Mouse (Mus musculus): ENCODE results near the gene Elane. TPM values are rescaled to one million over a fixed set of nuclear protein-coding genes. Genes with fewer than 3 reads are reported as not detected.

Elane gene
- total RNA-seq (2021) = not detected
- long read RNA-seq, experiment 1 = 0 reads
- long read RNA-seq, experiment 2 = 0 reads

GRCm38 (mm10) chr10:79886054-79886453, at the start of gene Elane:
Gene Elane (plus strand): TSS chr10:79886247.
- intact Hi-C loops (cut with DNase I) = no loop called here
- DNase-seq = no peak

- no peak for DNase-seq
- intact Hi-C loops (cut with DNase I) = loop anchor here (5.0 kb wide), 1 partner anchor 115 kb away; no protein-coding TSS in a partner anchor
These were observed 49.1 kb upstream of the Elane start for GRCm38 (mm10) chr10:79836918-79837317.

- DNase-seq = no peak
These were observed 47.9 kb upstream of the Elane start for GRCm38 (mm10) chr10:79838151-79838550.

DNA sequence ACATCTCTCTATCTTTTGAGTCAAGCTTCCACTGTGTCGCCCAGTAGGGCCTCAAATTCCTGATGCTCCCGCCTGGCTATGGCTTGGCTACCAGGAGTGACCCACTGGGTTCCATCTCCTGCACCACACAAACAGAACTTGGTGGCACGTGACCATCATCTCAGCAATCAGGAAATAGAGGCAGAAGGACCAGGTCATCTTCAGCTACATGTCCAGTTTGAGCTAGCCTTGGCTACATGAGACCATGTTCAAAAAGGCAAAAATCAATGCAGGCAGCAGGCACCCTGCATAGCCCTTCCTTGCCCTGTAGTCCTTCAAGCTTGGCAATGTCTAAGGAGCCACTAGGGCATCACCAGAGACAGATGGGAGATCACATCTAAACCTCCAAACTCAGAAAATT, 46.0 kb upstream of the Elane start:
- intact Hi-C loops (cut with DNase I) = no loop called here
- DNase-seq = no peak

More at GRCm38 (mm10) chr10:79838151-79838550, 47.9 kb upstream of the Elane start:
- intact Hi-C loops (cut with DNase I) = loop anchor here (5.0 kb wide), 1 partner anchor 114 kb away; no protein-coding TSS in a partner anchor

DNA sequence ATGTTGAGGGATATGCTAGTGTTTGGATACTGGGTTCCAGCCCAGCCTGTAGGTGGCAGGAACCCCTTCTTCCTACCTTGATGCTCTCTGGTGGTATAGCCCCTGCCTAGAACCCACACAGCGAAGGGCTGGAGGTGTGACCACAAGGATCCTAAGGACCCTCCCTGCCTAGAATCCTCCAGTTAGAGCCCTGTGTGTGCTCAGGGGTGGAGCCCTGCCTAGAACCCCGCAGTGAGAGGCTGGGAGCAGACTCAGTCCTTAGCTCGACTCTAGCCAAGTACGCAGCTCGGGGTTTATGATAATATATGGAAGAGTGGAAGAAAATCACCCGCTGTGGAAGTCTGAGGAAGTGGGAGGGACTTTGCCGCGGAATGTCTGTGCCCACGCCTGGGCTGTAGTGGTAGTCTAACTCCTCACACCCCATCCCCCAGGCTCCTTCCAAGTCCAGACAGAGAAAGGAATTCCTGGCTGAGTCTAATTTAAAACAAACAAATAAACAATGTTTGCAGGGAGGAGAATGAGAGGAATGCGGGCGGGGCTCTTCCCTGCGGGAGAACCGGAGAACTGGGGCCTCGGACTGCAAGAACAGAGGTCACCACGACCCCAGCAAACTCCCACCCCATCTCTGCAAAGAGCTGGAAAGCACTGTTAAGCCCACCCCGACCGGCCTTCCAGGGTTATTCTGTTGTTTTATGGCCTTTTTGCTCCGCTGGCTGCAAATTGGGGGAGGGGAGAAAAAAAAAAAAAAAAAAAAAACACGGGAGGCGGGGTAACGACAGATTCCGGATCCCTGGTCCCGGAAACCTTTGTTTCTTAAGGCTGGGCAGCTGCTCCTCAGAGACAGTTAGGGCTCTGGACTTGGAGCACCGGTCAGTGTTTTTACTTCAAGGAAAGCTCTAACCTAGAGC, 45.1 kb upstream of the Elane start:
- intact Hi-C loops (cut with DNase I) = no loop called here
- DNase-seq = peak in 1 of 2 experiments; percentile 44

DNA sequence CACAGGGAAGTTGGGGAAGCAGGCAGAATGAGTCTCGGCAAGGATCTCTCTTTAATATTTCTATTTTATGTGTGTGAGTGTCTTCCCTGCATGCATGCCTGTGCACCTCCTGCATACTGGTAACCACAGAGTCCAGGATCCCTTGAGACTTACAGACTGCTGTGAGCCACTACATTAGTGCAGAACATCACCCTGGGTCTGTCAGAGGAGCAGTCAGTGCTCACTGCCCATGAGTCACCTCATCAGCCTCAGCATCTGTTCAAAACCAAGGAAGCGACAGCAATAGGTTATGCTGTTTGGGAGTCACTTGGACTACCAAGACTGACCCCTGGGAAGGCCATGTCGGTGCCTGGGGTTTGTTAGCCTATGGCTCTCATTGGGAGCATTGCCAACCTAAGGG, 43.7 kb upstream of the Elane start:
- intact Hi-C loops (cut with DNase I) = no loop called here
- DNase-seq = no peak

DNA sequence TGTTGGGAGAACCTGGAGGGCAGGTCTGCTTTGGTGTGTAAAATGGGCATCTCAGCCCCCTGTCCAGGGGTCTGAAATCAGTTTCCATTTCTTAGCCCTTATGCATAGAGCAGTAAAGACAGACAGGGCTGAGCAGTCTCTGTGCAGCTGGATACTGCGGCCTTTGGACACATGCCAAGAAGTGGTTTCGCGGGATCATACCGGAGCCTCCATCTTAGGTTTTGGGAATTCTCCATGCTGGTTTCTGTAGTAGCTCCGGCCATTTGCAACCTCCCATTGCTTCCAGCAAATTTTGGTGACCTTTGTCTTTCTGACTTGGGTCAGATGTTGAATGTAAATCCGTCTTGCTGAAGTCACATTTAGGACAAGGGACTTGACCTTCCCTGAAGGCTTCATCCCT, 42.6 kb upstream of the Elane start:
- DNase-seq = no peak
- intact Hi-C loops (cut with DNase I) = no loop called here

DNA sequence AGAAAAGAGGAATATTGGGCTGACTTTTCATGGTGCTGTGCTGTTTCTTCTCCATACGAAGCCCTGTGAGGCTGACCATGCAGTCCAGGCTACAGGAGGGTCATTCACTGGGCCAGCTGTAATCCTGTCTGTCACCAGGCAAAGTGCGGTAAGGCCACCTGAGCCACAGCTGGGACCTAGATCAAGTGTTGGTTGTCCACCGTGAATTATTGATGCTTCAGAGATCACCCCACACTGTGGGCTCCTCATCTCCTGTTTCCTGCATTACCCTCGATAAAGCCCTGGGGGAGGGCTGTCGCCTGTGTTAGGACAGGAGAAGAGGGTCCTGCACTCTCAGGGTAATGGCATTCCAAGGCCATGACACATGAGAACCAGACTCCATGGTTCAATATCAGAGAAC, 39.5 kb upstream of the Elane start:
- intact Hi-C loops (cut with DNase I) = no loop called here
- no peak for DNase-seq

- intact Hi-C loops (cut with DNase I) = no loop called here
- DNase-seq = no peak
These were observed 36.0 kb upstream of the Elane start for GRCm38 (mm10) chr10:79849941-79850628.

DNA sequence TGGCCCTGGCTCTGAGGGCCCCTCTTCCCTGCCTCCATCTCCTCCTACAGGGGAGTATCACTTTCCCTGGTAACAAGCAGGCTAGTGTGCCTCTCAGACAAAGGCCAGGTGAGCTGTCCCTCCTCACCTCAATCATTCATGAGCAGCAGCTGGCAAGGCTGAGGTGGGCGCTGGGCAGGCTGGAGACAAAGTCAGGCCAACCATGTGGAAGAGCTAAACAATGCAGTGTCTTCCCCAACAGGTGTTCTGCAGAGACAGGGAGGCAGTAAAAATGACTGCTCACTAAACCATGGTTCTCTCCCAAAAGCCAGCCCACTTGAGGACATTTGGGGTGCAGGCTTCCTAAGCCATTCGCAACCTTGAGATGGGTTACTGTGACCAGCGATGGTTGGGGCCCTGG, 34.4 kb upstream of the Elane start:
- DNase-seq = no peak
- intact Hi-C loops (cut with DNase I) = no loop called here

GRCm38 (mm10) chr10:79852107-79852789, 33.8 kb upstream of the Elane start:
- DNase-seq = no peak
- intact Hi-C loops (cut with DNase I) = no loop called here

GRCm38 (mm10) chr10:79852827-79853226, 33.2 kb upstream of the Elane start:
- DNase-seq = no peak
- intact Hi-C loops (cut with DNase I) = no loop called here

DNA sequence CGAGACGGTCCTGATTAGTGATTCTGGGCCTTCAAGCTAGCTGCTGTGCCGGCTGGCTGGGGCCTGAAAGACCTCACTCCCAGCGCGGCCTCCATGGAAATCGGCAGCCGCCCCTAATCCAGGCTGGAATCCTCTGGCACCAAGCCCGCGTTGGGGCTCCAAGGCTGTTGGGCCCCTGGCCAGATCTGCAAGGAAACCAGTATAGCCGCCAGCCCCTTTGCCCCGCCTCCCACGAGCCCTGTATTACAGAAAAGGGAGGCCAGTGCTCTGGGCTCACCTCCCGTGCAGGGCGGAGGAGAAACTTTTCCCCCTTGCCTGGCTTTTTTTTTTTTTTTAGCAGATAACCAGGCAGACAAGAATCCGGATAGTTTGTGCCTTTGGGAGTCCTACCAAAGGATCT, 32.7 kb upstream of the Elane start:
- DNase-seq = peak; percentile 96 to 98
- intact Hi-C loops (cut with DNase I) = no loop called here

DNA sequence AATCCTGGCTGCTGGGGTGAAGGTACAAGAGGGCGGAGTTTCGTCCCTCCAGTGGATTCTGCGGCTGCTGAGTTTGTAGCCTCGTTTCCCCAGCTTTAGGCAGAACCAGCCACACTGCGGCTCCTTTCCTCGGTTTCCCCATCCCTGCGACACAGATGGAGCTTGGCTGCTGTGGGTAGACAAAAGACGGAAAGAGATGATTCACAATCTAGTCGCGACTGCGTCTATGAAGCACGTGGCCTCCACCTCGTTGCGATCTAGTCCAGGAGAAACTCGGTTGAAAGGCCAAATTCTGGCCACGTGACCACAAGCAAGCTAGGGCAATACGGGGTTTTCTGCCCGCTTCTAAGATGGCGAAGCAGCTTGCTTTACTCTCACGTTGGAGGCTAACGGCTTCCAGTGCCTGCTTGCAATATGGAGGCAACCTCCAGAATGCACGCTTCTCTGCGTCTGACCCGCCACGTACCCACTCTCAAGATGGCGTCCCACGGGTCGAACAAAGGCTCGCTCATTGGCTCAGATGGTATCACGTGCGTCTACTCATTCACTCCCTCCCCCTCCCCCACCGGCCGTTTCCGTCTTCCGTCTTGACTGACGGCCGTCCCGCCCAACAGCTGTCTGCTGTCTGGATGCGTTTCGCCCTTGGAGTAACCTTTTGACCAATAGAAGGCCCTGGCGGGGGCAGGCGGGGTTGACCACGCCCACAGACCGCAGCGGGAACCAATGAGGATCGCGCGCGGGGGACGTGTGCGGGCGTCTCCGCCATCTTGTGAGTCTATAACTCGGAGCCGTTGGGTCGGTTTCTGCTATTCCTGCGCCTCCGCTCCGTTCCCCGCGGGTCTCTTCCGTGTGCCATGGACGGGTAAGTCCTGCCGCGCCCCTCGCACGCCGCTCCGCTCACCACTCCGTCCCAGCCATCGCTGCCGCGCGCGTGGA, 31.9 kb upstream of the Elane start, which contains the start of gene Ptbp1:
Ptbp1 (plus strand) TSS at position 568 of the 936 bp plus-strand sequence.
- DNase-seq = peak; percentile 94 to 99
- intact Hi-C loops (cut with DNase I) = no loop called here

- intact Hi-C loops (cut with DNase I) = no loop called here
- peak in 1 of 2 experiments; percentile 60 for DNase-seq
These were observed 31.1 kb upstream of the Elane start for GRCm38 (mm10) chr10:79854801-79855541.

DNA sequence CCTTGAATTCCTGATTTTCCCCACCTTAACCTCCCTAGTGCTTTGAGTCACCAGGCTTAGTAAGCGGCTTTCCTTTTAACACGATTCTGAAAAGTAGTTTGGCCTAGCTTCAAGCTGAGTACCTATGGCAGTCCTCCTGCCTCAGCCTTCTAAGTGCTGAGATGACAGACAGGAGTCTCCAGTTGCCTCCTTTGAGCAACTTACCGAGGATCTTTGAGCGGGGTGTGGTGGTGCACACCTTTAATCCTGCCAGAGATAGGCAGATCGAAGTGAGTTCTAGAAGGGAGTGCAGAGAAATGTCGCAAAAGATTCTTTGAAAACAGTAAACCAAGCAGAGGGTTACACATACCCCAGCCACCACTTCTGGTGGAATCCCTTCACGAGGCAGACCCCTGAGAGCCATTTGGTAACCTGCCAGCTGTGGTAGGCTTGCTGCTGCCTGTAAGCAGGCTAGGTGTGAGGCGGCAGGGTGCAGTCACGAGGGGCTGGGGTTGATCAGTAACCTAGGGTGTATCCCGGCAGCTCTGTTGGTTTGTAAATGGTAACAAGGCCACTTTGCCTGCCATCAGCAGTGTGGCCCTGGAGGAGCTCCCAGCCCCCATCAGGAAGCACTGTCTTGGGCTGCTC, 30.4 kb upstream of the Elane start:
- DNase-seq = no peak
- intact Hi-C loops (cut with DNase I) = no loop called here

- DNase-seq = no peak
- intact Hi-C loops (cut with DNase I) = no loop called here
These were observed 29.8 kb upstream of the Elane start for GRCm38 (mm10) chr10:79856280-79856679.

GRCm38 (mm10) chr10:79856704-79857451, 29.2 kb upstream of the Elane start:
- no peak for DNase-seq
- intact Hi-C loops (cut with DNase I) = no loop called here
